Mouse (Mus musculus): Measurements from ENCODE around the gene Wnk4.

The Wnk4 gene

GRCm38 (mm10) chr11:101316501-101316917 lies 56.1 kb downstream of the Wnk4 start:
- under 1% methylated on average over 17 of the region's 17 CpGs for WGBS

DNA sequence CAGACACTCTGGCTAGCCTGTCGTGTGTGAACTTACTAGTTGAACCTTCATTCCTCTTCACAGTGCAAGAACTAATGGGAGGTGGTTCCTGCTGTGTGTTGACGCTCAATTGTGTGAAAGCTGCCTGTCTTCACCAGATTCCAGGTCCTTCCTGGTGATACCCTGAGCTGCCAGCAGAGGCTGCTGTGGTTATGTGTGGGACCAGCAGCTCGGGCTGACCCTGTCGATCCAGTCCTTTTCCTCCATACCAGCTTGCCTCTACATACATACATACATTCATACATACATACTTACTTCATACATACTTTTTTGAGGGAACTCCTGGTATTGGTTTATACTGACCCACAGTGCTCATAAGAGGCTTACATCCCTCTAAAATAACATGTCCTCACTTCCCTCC lies 63.2 kb downstream of the Wnk4 start:
- WGBS: 6% methylated on average over 4 of the region's 4 CpGs

GRCm38 (mm10) chr11:101324763-101325162 lies 64.4 kb downstream of the Wnk4 start, which contains the start of gene Aoc2:
Gene Aoc2 (plus strand): TSS chr11:101325063.
- WGBS: 87% methylated on average over 5 of the region's 5 CpGs

GRCm38 (mm10) chr11:101325201-101325600 lies 64.8 kb downstream of the Wnk4 start:
- 91% methylated on average over 11 of the region's 11 CpGs for WGBS

DNA sequence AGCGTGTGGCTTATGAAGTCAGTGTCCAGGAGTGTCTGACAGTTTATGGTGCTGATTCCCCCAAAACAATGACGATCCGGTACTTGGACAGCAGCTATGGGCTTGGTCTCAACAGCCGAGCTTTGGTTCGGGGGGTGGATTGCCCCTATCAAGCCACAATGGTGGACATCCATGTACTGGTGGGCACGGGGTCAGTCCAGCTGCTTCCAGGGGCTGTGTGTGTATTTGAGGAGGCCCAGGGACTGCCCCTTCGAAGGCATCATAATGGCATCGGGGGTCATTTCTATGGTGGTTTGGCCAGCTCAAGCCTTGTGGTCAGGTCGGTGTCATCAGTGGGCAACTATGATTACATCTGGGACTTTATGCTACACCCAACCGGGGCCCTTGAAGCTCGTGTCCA lies 65.8 kb downstream of the Wnk4 start:
- WGBS: 89% methylated on average over 11 of the region's 11 CpGs
